In the genomic region with DNA sequence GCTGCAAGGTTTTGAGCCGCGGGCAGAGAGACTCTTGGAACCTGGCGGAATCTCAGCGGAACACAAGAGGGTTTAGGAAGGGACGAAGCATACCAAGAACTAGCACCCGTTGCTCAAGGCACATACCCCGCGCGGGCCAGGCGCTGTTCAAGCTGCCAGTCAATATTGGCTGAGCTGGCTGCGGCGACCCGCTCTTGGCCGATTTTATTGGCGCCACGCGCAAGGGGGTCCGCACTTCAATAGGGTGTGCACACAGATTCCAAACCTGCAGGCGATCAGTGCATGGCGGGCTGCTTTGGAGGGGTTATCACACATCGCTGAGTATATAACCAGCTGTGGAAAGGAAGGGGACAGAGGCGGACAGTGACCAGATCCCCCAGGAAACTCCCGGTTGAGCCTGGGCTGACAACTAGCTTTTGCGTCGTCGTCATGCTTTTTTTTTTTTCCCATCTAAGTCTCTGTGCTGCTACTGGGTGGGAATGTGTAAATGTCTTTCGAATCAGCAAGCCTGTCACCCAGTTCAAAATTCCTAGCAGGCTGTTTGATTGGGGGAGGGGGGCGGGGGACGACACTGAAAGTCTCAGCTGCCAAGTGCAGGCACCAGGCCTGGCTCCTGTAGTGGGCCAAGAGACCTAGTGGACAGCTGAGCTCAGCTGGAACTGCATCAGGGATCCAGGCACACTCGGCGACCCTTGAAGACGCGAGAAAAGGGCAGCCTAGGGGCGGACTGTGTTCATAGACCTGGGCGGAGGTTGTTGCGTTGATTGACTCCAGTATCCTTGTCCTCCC, we compare ENCODE assay signal across 9 mouse cellular contexts. TPM values are rescaled to one million over a fixed set of nuclear protein-coding genes. Genes with fewer than 3 reads are reported as not detected.
DNase-seq lines count a peak whose midpoint lies in the region; ATAC-seq and TF ChIP-seq lines count a peak whose summit lies in the region.
"Had no signal": no experiment of that assay in that cellular context is flagged by ENCODE, and none has a peak within 500 bp of the region (broad histone marks: within the 10 kb centered on the region; RNA-seq: fewer than 3 reads in every experiment).

No protein-coding gene starts in this region.

- H3K4me2 ChIP-seq in kidney, postnatal 0 days (ENCODE audit: low read length) = peak overlapping the region; percentile 4
- H3K4me2 ChIP-seq in forebrain, embryonic 12.5 days = peak overlapping the region; percentile 78
- no peak overlapping the region for H3K4me2 ChIP-seq in limb, embryonic 14.5 days (replicated peaks; ENCODE audit: low read depth, low read length, severe bottlenecking)
- H3K4me2 ChIP-seq in neural tube, embryonic 15.5 days = peak overlapping the region; percentile 94

- no peak overlapping the region for H3K27ac ChIP-seq in kidney, postnatal 0 days
- H3K27ac ChIP-seq in forebrain, embryonic 12.5 days = peak overlapping the region; percentile 25; the same call in 1 of the 2 replicates
- no peak overlapping the region for H3K27ac ChIP-seq in limb, embryonic 14.5 days (replicated peaks; ENCODE audit: low read depth, low read length)
- no peak overlapping the region for H3K27ac ChIP-seq in neural tube, embryonic 15.5 days (replicated peaks)

- no peak for TF ChIP-seq CTCF in kidney, postnatal 0 days (IDR thresholded peaks at IDR 0.05; ENCODE audit: low read depth)

- no peak for TF ChIP-seq POLR2A in limb, embryonic 14.5 days (IDR thresholded peaks at IDR 0.05; ENCODE audit: borderline replicate concordance, extremely low read depth, insufficient read depth, insufficient read length)

- no peaks in the 10 kb centered on the region for H3K36me3 ChIP-seq in kidney, postnatal 0 days (ENCODE audit: insufficient read depth, low read length)
- no peaks in the 10 kb centered on the region for H3K36me3 ChIP-seq in forebrain, embryonic 12.5 days (replicated peaks)
- H3K36me3 ChIP-seq in limb, embryonic 14.5 days (ENCODE audit: control insufficient read depth, insufficient read depth, low read length) = no peaks in the 10 kb centered on the region
- no peaks in the 10 kb centered on the region for H3K36me3 ChIP-seq in neural tube, embryonic 15.5 days

- no peak overlapping the region for H3K9ac ChIP-seq in kidney, postnatal 0 days (ENCODE audit: low read depth, low read length)
- H3K9ac ChIP-seq in forebrain, embryonic 12.5 days = peak overlapping the region; percentile 13; the same call in 1 of the 2 replicates
- H3K9ac ChIP-seq in limb, embryonic 14.5 days (ENCODE audit: low read depth, low read length, severe bottlenecking) = no peak overlapping the region
- 0 out of 2 replicates have a peak overlapping the region, but pooled peaks have one; percentile 6 for H3K9ac ChIP-seq in neural tube, embryonic 15.5 days (replicated peaks)

- no peak for DNase-seq in kidney, postnatal 0 days (ENCODE audit: low spot score)
- DNase-seq in kidney, adult 11 months = no peak
- DNase-seq in limb, embryonic 14.5 days (ENCODE audit: low spot score) = no peak
- DNase-seq in ovary, postnatal 14 days (ENCODE audit: low spot score) = no peak
- no peak for DNase-seq in spleen, adult 18-20 months
- no peak for DNase-seq in cerebellum, adult 9-11 months
- DNase-seq: lung, postnatal 4 days had no signal

- H3K27me3 ChIP-seq in kidney, postnatal 0 days (ENCODE audit: insufficient read depth, low read length) = peaks cover 91% of the 10 kb centered on the region
- H3K27me3 ChIP-seq in forebrain, embryonic 12.5 days = peaks cover 98% of the 10 kb centered on the region
- H3K27me3 ChIP-seq in limb, embryonic 14.5 days (ENCODE audit: control insufficient read depth, insufficient read depth, low read length) = peaks cover 100% of the 10 kb centered on the region
- H3K27me3 ChIP-seq in neural tube, embryonic 15.5 days (replicated peaks) = peaks cover 93% of the 10 kb centered on the region

- no peak for ATAC-seq in kidney, postnatal 0 days (replicated peaks; ENCODE audit: low FRiP score, low read depth)
- ATAC-seq in forebrain, embryonic 12.5 days (ENCODE audit: low FRiP score) = no peak
- ATAC-seq in limb, embryonic 14.5 days (ENCODE audit: low FRiP score, low read depth) = no peak
- ATAC-seq in neural tube, embryonic 15.5 days (ENCODE audit: low FRiP score) = no peak

- H3K4me1 ChIP-seq in kidney, postnatal 0 days (replicated peaks; ENCODE audit: insufficient read depth, low read length) = 0 out of 2 replicates have a peak, but pooled peaks cover 16% of the 10 kb centered on the region
- peaks cover 57% of the 10 kb centered on the region for H3K4me1 ChIP-seq in forebrain, embryonic 12.5 days
- H3K4me1 ChIP-seq in limb, embryonic 14.5 days (ENCODE audit: control insufficient read depth, insufficient read depth, low read length) = peaks cover 8% of the 10 kb centered on the region
- H3K4me1 ChIP-seq in neural tube, embryonic 15.5 days = peaks cover 55% of the 10 kb centered on the region

- WGBS in kidney, postnatal 0 days = under 1% methylated on average over 36 of the region's 36 CpGs
- WGBS in forebrain, embryonic 12.5 days = under 1% methylated on average over 36 of the region's 36 CpGs
- 1% methylated on average over 36 of the region's 36 CpGs for WGBS in limb, embryonic 14.5 days
- 2% methylated on average over 36 of the region's 36 CpGs for WGBS in neural tube, embryonic 15.5 days

- no peak overlapping the region for H3K4me3 ChIP-seq in kidney, postnatal 0 days (replicated peaks; ENCODE audit: low read depth, low read length)
- peak overlapping the region; percentile 52 for H3K4me3 ChIP-seq in forebrain, embryonic 12.5 days (replicated peaks)
- peak overlapping the region; percentile 7; the same call in 1 of the 2 replicates for H3K4me3 ChIP-seq in limb, embryonic 14.5 days (replicated peaks; ENCODE audit: low read length)
- peak overlapping the region; percentile 48 for H3K4me3 ChIP-seq in neural tube, embryonic 15.5 days (replicated peaks)

- no peaks in the 10 kb centered on the region for H3K9me3 ChIP-seq in kidney, postnatal 0 days (replicated peaks; ENCODE audit: low read length)
- H3K9me3 ChIP-seq in forebrain, embryonic 12.5 days = no peaks in the 10 kb centered on the region
- H3K9me3 ChIP-seq in limb, embryonic 14.5 days (ENCODE audit: control insufficient read depth, low read length) = no peaks in the 10 kb centered on the region
- no peaks in the 10 kb centered on the region for H3K9me3 ChIP-seq in neural tube, embryonic 15.5 days (replicated peaks)

RNA-seq across cellular contexts. Expression of a gene that starts 2.1 kb away (rescaled TPM):
- polyA plus RNA-seq in kidney, postnatal 0 days (2015; fragmentation: Nextera tagmentation; extraction: Ambion mirVana) = not detected in 2 replicates
- polyA plus RNA-seq in forebrain, embryonic 12.5 days (2016; fragmentation: Nextera tagmentation; extraction: Ambion mirVana) = 2.7 TPM in 2 replicates
- not detected in 2 replicates for polyA plus RNA-seq in limb, embryonic 14.5 days (2012; rRNA removed)
- polyA plus RNA-seq in limb, embryonic 14.5 days (2014; fragmentation: Nextera tagmentation; extraction: Ambion mirVana) = 0.04 TPM in 1 of 2 replicates, not detected in the other
- polyA plus RNA-seq in neural tube, embryonic 15.5 days (2015; fragmentation: Nextera tagmentation; extraction: Ambion mirVana) = 2.6 and 3.5 TPM in 2 replicates

Comparison
In these comparisons a context has a peak if more than half of its experiments do, and no peak if none do; other contexts are left out.
1. H3K9ac ChIP-seq: peak in forebrain, embryonic 12.5 days (single experiment) and neural tube, embryonic 15.5 days (single experiment); none in kidney, postnatal 0 days (single experiment) and limb, embryonic 14.5 days (single experiment).